Mouse (Mus musculus): ENCODE measurements around the gene Ctbs.

Ctbs gene

DNA sequence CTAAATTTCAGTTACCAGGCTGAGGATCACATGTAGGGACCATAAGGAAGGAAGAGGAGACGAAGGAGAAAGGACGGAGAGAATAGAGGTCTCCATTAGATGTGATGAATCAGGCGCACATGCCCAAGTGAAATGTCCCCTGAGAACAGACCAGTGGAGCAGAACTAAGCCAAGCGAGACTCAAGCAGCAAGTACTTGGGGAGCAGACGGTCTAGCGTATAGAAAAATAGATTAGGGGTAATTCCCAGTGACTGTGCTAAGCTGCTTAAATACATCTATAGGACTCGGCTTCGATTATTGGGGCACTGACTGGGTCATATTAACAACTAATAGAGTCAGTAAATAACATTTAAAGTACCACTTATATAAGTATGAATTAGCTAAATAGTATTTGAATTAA, 45.3 kb downstream of the Ctbs start:
- no peak for DNase-seq (ENCODE audit: low read depth, low spot score)

GRCm38 (mm10) chr3:146498989-146499388, 49.4 kb downstream of the Ctbs start:
- no peak for DNase-seq (ENCODE audit: low read depth, low spot score)

- DNase-seq (ENCODE audit: low read depth, low spot score): peak; percentile 64
Observed at GRCm38 (mm10) chr3:146499431-146500002, 49.9 kb downstream of the Ctbs start, which contains the start of the genes Spata1 and Gng5. TSS of gene Spata1 (minus strand) at chr3:146499753. TSS of gene Gng5 (plus strand) at chr3:146499807.

DNA sequence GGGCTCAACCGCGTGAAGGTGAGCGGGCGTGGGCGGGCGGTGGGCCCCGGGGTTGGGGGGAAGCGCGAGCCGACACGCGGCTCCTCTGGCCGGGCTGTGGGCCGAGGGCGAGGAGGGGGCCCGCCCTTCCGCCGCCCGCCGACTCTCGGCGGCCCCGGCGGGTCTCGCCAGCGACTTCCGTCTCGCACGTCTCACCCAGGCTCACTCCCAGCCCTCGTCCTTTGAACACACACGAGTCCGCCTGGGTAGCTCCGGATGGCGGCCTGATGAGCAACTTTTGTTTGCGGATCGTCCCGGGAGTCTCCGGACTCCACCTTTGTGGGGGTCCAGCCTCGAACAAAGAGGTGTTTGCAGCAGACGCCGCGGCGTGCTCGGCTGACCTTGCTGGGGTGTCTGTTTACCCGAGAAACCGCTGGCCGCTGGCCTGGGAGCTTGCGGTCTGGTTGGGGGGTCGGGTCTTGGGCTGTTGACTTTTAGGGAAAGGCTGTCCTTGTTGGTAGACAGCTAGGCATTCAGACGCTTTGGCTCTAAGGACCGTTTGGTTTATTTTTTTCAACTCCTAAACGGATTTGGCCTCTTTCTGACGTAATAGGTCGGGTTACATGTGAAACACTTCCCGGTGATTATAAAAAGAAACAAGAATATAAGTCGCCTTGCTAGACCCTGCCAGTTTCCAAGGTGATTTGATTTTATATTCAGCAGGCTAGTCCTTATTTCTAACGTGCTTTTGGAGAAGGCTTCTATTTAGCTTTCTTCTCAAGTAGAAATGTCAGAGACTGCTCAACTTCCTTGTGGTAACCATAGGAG, 50.6 kb downstream of the Ctbs start:
- DNase-seq (ENCODE audit: low read depth, low spot score): peak; percentile 23

DNA sequence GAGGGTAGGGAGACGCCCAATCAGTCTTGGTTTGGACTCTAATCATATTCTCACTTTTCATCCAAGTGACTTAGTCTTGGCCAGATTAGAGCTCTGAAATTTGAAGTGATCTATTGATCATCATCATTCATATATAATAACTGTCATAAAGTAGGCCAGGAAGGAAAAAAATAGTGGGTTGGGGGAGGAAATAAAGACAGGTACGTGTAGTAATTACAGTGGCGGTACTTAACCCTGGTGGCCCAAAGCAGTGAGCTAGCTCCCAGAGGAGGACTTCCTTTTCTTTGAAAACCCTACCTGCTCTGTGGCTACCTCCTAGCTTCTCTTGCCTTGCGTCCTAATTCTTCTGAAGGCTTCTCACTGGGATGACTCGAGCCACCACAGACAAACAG, 51.2 kb downstream of the Ctbs start:
- no peak for DNase-seq (ENCODE audit: low read depth, low spot score)

- no peak for DNase-seq (ENCODE audit: low read depth, low spot score)
Observed at GRCm38 (mm10) chr3:146501601-146502123, 52.1 kb downstream of the Ctbs start.

DNA sequence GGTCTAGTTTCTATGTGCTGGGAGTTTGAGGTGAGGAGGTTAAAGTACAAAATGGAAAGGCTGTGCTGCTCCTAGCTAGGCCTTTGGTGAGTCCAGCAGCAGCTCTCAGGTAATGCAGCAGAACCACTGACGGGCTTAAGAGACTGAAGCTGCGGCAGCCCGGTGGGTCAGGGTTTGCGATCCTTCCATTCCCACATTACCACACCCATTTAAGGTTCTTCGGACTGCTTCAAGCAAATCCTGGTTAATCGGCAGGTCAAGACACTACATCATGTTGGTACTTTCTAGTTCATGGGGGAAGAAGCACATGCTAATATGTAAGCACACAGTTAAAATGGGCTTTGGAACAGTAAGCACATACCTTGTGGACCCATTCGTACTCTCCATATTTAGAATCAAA, 57.1 kb downstream of the Ctbs start:
- DNase-seq (ENCODE audit: low read depth, low spot score): no peak

Measured in brain, adult 2 months (tissue).